Mouse (Mus musculus) frontal cortex, adult (tissue): ENCODE data around the gene Nf2.
A peak's percentile ranks its signal among the peaks of the same experiment; 100 is the strongest.

Experiments
- ATAC-seq: cut with Nextera tagmentation; 2 replicates; pipeline ENCODE4 v1.9.2; 2017; ENCODE audit warnings: mild to moderate bottlenecking, moderate library complexity, mixed read lengths; ENCODE audit not compliant: low TSS enrichment

Nf2 gene

DNA sequence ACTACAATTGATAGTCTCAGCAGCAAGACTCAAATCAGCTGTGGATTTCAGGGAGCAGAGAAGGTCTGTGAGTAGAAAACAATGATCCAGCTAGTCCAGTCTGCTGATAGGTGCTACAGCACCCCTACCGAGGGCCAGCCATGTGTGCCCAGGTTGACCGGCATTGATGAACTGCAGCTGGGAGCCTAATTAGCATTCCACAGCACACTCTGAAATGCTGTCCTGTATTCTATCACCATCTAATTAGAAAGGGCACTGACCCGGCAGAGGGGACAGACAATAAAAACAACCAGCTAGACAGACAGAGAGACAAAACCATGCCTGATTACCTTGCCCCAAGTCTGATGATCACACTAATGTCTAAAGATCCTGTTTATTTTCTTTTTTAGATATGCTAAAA lies 56.3 kb downstream of the Nf2 start:
- ATAC-seq: no peak

DNA sequence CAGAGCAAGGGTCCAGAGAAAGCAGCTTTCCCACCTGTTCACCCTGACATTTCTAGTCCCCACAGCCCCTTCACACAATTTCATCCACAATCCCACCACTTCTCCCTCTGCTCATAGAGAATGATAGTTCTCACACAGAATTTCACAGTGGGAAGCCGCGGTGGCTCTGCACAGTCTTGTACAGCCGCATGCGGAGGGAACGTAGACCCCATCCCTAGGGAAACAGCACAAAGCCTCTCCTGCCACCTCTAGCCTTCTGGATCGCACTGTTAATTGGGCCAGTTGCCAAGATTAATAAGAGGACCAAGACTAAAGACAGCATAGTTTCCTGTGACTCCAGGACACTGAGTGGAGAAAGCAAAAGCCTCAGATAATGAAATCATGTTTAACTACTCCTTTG lies 57.8 kb downstream of the Nf2 start:
- no peak for ATAC-seq

DNA sequence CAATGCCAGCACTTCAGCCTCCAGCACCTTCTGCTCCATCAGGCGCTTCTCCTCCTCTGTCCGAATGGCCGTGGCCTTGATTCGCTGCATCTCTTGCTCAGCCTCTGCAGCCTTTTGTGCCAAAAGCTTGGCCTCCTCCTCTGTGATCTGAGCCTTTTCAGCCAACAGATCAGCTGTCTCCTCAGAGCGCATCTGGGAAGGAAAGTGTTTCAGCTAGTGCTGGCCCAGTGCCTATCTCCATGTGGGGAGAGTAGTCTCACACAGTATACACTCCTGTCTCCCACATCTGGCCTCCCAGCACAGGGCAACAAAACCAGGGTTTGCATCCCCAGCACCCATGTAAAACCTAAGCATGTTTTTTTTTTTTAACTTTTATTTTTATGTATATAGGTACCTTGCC lies 59.6 kb downstream of the Nf2 start:
- no peak for ATAC-seq

DNA sequence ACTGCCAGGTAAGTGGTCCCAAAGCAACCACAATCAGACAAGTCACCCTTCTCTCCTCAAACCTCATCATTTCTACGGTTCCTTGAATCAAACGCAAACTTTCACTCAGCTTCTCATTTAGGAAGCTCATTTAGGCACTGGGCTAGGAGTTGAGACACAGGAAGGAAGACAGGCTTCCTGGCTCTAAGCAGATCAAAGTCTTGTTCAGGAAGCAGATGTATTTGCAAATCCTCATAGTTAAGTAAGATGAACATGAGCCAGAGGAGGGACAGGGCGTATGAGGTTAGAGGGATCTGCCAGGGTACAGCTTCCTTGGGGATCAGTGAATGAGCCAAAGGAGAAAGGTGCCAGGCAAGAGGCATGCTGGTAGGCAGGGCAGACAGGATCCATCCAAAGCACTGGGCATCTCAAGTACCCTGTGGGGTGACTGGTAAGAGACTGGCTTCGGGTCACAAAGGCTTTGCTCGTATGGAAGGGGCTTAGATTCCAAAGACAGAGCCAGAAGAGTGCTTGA lies 64.7 kb downstream of the Nf2 start:
- no peak for ATAC-seq

DNA sequence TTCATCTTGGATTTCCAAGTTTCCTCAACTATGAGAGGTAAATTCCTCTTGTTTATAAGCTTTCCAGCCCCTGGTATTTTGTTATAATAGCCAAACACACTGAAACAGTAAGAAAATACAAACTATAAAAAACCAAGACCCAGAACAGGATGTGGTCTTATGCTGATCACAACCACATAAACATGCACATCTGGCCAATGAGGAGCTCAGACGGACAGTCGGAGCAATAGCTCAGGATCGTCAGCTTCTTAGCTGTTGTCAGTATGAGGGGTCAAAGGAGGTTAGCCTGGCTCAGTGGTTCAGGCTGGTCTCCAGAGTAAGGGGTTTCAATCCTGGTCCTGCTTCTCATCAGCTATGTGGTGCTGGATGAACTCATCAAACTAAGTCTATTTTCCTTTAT lies 66.2 kb downstream of the Nf2 start:
- no peak for ATAC-seq

DNA sequence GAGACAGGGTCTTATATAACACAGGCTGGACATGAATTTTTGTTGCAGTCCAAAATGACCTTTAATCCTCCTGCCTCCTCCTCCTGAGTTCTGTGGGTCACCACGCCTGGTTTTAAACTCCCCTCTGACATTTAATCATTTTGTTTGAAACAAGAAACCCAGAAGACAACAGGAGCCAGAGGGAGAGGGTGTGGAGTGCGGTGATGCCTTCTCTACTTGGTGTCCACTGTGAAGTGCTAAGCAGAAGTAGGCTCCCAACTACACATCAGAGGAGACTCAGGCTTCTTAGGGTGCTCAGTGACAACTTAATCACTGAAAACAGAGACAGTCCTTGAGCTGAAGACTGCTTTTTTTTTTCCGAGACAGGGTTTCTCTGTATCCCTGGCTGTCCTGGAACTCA lies 68.4 kb downstream of the Nf2 start:
- ATAC-seq: no peak

DNA sequence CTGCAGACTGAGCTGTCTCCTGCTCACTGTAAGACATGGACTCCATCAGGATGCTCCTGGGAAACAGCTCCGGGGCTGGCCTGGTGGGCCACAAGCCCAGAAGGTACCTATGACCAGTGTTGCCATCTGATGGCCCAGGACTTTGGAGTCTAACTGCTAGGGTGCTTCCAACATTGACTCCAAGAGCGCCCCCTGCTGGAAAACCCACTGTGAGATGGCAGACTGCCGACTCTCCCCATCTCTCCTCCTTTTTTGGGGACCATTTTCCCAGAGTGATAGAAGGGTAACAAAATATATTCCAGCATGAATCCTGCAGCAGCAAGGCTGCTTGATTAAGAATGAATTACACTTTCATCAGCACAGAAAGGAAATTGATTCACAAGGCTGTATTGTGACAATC lies 76.4 kb downstream of the Nf2 start:
- no peak for ATAC-seq

DNA sequence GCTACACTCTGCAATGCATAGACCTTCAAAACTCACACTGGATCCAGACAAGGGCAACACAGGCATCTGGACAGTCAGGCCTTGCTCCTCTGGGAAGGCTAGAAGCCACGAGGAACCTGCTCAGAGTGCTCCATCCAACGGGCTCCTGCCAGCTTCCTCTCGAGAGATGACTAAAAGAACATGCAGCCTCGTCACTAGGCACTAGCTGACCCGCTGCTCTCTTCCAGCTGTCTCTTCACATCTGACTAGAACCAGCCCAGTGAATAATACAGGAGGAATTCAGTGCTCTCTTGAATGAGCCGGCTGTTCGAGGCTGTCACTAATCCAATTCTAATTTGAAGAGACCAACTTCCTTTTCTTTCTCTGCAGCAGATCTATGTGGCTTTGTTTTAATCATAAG lies 77.6 kb downstream of the Nf2 start:
- ATAC-seq: no peak

DNA sequence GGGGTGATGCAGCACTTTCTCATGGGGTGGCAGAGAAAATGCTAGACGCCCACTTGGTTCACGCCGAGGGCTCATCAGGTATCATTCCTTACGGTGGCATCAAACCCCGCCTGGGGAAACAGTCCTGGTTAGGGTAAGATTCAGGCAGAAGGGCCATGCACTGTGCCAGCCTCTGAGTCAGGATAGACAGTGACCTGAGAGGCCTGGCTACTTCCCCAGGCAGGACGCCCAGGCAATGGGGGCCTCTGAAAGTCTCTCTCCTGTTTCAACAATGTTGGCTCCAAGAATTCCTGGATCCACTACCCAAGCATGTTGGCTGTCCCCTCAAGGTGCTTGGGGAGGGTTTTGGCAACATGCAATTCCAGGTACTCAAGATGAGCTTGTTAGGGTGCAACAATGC lies 79.5 kb downstream of the Nf2 start:
- no peak for ATAC-seq

DNA sequence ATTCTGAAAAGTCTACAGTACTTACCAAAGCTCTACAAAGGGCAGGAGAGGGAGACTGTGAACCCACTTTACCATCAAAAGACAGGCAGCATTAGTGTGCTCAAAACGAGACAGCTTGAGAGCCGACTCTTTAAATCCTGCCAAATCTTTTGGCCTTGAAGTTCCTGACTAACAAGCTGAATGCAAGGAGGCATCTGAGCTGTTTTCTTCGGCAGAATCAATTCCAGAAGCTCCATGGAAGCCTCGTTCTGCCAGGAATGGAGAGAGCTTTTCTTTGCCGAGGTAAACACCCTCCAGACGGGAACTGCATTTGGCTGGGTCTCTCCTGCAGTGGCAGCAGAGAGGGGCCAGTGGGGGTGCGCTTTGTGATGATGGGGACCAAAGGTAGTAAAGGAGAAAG lies 80.0 kb downstream of the Nf2 start:
- peak; percentile 38; the same call in 1 of the 2 replicates for ATAC-seq

DNA sequence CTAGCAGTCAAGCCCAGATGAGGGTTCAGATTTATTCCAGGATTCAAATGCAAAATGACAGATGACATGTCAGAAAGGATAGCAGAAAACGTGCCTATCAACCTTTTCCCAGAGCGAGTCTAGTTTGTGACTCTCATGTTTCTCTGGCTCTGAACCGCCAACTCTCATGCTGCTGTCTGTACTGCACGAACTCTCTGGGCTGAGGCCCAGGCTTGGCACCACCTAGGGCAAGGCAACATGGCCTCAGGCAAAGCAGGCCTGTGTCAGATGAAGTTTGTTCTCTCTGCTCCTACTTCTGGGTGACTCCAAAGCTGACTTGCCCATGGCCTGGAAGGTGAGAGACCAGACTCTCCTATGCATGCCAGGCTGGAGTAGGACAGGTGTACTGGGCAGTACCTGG lies 80.9 kb downstream of the Nf2 start:
- ATAC-seq: no peak

DNA sequence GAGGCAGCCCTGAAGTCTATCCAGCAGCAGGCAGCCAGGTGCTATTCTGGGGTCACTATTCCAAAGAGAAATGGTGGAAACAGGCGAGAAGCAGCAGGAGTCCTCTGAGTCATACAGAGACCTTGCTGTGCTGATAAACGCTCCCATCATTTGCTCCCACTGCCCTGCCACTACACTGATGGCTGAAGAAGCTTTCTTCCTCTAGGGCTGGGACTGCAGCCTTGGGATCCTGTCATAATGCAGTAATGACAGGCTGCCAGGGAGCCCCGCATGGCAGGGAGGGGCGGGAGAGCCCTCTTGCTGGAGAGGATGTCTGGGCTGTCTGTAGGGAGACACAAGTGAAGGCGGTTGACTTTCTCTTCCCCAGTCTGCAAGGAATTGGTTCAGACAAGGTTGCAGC lies 84.9 kb downstream of the Nf2 start:
- no peak for ATAC-seq

DNA sequence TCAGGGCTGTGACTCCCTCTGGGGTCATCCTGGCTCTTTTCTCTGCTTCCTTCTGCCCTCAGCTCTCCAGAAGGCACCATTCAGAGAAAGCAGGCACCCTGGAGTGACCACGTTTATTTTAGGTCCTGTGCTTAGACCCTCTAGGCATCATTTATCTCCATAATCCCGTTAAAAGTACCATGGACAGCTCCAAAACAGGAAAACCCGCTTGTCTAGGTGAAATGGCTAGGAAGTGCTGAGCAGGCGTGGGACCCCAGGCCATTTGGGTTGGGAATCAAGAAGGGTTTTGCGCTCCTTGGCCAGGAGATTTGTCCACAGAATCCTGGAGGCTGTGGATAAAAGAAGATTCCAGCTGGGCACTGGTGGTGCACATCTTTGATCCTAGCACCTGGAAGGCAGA lies 85.7 kb downstream of the Nf2 start:
- no peak for ATAC-seq

DNA sequence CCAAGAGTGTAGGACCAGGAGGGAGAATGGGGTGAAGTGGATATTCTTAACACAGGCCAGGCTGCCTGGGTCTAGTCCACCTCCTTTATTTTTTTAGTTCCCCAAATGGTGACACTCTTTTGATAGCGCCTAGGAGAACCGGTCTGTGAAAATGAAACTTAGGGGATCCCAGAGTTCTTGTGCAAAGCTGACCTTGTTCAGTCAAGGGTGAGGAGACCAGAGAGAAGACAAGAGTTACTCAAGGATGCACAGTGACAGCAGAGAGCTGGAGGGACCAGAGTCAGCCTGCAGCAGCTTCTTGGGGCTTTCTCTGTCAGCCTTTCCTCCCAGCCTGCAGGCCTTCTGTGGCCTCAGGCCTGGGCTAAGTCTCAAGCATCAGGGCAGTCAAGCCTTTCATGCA lies 86.8 kb downstream of the Nf2 start:
- ATAC-seq: no peak

DNA sequence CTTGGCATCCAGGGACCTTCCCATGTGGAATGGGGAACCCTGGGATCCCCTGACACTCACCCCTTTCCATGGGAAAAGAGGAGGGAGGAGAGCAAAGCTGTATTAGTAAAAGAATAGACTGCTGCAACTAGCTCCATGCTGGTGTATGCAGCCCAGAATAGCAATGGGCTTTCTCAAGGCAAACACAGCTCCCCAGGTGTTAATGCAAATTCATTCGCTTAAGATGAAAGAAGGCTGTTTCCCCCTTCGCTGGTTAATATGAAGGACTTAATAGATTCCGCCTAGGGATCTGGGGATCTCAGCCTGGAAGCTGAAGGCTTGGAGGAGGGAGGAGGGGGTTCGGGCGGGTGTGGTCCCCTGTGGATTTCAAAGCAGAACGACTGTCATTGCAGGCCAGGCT lies 87.3 kb downstream of the Nf2 start:
- no peak for ATAC-seq

DNA sequence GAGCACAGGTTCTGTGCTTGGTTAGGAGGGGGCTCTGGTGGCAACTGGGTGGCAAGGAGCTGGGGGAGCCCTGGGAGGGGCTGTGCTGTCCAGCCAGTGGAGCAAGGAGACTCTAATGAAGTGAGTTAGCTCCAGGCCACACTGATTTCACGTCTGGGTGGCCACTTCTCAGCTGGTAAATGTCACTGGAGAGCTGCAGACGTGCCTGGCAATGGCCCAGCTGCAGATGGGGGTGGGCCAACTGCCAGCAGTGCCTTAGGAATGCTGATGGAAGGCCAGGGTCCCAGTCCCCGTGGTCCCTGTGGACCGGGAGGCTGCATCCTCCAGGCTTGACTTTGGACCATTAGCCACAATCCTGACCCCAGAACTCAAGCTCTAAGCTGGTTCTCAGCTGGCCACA lies 88.9 kb downstream of the Nf2 start:
- no peak for ATAC-seq

DNA sequence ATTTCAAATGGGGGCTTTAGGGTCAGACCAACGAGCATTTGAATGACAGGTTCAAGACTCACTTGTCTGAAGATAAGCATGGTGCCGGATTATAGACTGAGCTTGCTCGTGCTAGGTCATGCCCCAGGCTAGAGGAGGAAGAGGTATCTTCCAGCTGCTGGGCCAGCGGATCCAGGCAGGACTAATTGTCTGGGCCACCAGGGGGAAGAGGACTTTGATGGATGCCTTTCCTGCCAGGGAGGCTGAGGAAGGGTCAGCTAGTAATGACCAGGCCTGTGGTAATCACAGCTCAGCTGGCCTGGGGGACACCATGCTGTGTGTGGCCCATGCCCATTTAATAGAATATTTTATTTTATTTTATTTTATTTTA lies 91.6 kb downstream of the Nf2 start:
- no peak for ATAC-seq

DNA sequence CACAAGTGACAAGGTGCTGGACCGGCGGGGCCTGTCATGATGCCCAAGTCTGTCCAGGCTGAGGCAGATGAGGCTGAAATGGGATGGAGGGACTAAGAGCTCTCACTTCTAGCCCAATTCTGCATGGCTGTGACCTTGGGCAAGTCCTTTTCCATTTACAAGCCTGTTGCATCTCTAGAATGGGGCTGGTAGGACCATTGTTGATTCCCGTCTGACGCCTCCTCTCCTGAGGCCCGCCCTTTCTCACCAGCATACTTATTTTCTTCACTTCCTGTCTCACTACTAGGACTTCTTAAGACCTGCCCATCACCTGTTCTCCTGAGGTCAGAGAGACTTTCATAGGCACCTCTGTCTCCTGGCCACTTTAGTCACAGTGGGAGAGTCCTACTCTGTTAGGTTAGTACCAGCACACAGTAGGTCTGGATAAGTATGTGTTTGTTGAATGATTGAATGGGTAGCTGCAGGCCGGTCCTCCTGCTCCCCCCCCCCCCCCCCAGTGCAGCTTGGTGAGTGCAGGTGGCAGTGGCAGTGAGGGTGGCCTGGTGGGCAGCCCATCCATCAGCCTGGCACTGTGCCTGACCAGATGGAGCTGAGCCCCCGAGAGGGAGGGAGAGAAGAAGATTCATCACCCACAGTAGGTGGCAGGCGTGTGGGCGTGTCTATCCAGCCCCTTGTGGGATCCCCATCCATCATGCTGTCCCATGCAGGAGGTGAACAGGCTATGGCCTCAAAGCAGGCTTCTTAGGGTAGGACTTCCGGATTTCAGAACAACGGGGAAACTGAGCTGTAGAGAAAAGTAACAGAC lies 92.2 kb downstream of the Nf2 start:
- no peak for ATAC-seq

DNA sequence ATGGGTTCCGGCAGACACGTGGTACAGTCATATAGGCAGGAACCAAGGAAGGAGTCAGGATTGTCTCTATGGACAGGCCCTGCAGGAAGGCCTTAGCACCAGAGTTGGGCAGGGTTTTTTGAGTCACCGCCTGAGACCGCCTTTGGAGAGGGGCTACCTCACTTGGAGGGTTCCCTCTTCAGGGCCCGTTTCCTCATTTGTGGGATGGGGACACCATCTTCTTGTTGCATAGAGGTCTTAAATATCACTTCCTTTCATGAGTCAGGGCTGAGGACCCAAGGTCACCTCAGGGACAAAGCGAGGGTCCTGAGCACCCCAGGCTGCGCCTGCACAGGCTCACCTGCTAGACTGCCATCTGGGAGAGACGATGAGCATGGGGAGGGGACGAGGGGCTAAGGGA lies 92.9 kb downstream of the Nf2 start:
- ATAC-seq: no peak

DNA sequence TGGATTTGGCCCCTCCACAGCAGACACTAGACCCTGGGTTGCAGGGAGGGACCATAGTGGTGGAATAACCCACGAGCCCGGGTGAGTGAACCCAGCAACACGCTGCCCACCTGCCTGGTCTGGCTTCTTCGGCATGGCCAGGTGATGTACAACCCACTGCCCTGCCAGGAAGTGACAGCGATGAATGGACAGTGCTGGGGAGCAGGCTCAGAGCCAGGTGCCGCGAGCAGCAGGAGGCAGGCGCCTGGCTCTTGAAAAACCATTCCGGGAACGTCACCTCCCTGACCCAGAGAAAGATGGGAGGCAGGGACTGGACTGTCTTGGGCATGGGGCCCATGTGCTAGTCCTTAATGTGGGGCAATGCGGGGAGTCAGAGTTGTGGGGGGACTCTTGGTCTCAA lies 94.5 kb downstream of the Nf2 start:
- ATAC-seq: no peak

DNA sequence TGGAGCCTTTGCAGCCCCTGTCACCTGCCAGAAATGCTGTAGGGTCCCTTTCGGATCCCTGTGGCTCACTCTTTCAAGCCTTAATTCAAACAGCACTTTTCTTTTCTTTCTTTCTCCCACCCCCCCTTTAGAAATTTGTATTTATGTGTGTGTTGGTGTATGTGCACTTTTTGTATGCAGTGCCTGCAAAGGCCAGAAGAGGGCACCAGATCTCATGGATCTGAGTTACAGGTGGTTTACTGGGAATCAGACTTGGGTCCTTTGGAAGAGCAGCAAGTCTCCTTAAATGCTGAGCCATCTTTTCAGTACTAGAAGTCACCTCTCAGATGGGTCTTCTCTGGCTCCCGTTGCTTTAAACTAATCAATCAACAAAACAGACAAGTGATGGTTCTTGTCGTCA lies 95.3 kb downstream of the Nf2 start:
- no peak for ATAC-seq

DNA sequence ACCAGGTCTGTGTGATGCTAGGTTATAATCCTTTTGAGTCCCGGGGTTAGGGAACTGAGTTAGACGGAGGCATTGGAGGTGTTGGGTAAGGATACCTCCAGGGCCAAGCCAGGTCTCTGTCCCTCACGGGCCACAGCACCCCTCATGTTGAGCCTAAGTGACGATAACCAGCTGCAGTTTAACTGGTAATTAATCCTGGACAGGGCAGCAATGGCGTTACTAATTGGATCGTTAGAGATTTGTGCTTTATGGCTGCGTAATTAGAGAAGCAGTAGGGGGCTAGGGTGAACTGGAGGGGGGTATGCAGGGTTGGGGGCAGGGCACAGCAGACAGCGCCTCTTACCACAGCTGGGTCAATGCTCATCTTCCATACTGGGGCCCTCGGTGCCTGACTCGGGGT lies 96.5 kb downstream of the Nf2 start:
- no peak for ATAC-seq

DNA sequence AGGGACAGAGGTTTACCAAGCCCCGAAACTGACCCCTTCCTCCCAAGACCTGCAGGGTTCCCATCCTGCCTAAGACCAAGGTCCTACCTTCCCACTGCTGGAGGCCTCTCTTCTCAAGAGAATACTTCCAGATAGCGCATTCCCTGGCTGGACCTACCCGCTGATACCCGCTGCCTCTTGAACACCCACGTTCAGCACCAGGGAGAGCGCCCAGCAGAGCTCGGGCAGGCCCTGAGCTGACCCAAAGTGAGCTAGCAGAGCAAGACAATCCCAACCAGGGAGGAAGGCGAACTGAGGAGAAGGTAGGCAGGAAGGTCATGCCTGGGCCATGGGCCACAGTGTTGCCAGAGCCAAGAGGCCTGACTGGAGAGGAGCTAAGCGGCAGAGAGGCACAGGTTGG lies 99.1 kb downstream of the Nf2 start:
- no peak for ATAC-seq

DNA sequence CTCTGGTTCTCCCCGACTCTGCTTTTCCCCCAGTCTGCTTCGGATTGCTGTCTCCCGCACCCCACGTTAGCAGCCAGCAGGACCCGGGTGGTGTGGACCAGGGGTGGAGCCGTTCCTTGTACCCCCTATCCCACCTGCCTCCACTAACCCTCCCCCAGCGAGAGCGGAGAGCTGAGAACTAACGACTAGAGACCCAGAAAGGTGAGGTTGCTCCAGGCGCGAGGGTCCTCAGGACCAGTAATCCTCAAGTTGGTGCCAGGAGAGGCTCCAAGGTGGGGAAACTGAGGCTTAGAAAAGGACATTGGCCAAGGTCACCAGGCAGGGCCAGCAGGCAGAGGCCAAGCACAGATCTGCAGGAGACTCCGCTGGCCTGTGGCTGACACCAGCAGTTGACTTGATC lies 102.1 kb downstream of the Nf2 start:
- ATAC-seq: no peak
